Mouse (Mus musculus) granulocyte monocyte progenitor cell, adult 5-6 weeks (primary cell): ENCODE results near the gene Vps37c. TPM values are rescaled to one million over a fixed set of nuclear protein-coding genes. Genes with fewer than 3 reads are reported as not detected.

ENCODE experiments used
- ATAC-seq: replicated peaks from 2 replicates; pipeline ENCODE4 v1.8.0; 2016; ENCODE audit warnings: mild to moderate bottlenecking, moderate TSS enrichment, inconsistent platforms; ENCODE audit not compliant: poor library complexity, severe bottlenecking
- total RNA-seq, 2 experiments: library from RNA; stranded (forward) in 1 of 2; stranded (reverse) in 1 of 2; fragments of 200-712, 200-1000 nt in 1 of 2; fragments of >200 nt in 1 of 2; fragmentation: Nextera tagmentation in 1 of 2; gene quantifications; 2 replicates each; pipeline ENCODE4 v1.2.3; 2014 to 2017

Gene Vps37c
- total RNA-seq, 2 experiments from 2014 or later = 20.0 to 23.8 TPM

DNA sequence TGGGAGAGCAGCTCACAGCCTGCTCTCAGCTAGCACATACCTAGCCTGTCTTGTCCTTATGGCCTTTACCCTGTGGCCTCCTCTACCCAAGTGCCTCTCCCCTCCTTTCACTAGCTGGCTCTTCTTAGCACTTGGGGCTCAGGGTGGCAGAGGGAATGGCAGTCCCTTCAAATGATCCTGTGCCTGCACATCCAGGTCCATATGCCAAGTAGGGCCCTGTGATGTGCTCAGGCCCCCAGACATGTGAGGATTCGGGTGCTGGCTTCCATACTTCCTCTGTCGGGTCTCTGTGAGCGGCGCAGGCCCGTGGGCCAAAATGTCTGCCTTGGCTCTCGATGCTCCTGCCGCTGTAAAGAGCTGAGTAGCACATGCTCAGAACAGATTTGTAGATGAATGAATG is 47.3 kb downstream of the Vps37c start:
- no peak for ATAC-seq

GRCm38 (mm10) chr19:10738038-10738437 is 49.5 kb downstream of the Vps37c start:
- no peak for ATAC-seq

GRCm38 (mm10) chr19:10738811-10739210 is 50.3 kb downstream of the Vps37c start, which contains the start of gene Cd5:
Gene Cd5, minus strand, starts transcription at chr19:10739002.
- ATAC-seq = peak; percentile 88

- ATAC-seq = no peak
Observed at GRCm38 (mm10) chr19:10739916-10740315, 51.4 kb downstream of the Vps37c start.

DNA sequence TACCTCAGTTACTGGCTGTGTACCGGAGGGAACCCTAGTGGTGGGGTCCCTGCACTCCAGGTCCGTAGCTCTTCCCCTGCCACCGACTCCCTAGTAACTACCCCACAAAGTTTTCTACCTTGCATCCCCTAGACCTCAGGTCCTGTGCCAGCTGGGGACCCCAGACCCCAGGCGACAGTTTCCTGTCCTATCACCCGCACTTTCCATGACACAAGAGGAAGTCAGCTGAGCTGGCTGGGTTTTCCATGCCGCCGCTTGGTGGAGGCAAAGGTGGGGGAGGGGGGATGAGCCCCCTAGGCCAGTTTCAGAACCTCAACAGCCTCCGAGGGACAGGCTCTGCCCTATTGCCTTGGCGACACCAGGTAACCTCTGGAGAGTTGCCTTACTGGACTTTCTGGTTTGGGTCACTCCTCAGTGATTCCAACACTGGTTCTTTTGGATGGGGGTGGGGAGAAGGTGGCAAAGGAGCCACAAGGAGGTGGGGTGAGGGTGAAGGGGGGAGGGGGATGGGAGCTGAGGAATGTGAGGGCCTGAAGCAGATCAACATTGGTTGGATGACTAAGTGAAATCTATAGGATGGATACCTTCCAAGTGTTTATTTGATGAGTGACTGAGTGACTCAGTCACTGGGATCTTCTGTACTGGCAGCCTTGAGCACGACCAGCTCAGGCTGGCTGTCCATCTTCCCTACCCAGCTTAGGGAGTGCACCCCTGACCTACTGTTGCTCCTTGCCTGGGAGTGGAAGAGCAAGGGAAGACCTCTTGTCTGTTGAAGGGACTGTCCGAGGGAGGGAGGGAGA is 52.3 kb downstream of the Vps37c start:
- ATAC-seq = peak; percentile 57

DNA sequence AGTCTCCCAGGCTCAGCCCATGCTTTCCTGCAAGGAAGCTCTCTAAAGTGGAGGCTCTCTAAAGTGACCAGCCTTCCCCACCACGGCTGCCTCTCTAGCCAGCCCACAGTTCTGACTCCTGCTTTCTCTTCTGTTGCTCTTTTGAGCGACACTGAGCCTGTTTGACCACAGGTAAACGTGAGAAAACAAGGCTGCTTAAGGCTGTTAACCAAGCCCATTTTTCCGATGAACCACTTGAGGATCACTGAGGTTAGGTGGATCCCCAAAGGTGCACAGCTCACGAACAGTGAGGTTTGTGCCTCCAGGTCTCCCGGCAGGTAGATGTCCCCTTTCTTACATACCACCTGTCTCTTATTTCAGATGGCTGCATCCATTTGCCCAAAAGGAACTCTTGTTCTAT is 53.6 kb downstream of the Vps37c start:
- ATAC-seq = no peak

DNA sequence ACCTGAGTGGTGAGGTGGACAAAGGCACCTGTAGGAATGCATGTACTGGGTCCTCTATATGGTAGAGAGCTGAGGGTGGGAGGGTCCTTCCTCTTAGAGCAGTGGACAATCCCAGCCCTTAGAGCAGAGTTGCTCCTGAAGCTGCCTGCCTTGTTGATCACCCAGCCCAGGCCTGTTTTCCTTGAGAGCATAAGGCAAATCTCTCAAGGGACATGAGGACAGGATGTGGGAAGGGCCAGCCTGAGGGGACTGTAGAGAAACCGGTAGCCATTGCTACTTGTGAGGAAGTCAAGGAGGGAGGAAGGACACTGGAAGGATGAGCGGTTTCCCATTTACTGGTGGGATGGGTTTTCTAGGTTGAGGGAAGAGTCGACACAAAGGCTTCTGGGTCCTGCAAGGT is 54.0 kb downstream of the Vps37c start:
- ATAC-seq = no peak

DNA sequence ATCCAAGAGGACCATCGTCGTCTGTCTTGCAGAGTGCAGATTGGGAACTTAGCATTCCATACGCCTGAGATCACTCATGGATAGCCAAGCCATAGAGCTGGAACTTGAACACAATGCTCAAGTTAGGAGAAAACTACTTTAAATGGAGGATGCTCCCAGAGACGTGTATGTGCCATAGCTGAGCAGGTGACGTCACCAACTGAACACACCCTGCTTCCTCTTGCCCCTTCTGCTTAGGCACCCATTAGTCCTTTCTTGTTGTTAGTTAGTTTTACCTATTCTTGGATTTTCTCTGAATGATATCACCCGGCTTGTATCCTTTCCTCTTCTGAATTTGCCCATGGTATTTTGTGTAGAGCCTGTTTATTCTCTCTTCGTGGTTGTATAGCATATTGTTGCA is 58.6 kb downstream of the Vps37c start:
- ATAC-seq = no peak

DNA sequence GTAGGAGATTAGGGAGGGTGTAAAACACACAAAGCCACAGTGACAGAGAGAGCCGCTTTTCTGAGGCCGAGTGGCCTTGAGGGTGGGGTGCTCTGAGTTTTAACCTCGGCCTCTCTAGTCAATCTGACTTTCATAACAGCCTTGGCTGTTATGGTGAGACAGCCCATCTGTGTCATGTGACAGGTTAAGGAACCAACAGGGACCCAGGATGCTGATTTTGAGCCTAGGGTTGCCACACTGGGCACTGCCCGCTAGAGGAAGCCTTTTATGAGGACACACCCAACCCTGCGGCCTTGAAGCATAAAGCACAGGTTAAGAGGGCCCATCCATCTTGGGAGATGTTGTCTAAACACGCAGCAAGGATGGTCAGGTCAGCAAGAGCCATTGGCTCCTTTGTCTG is 59.2 kb downstream of the Vps37c start:
- ATAC-seq = peak; percentile 50

- ATAC-seq = no peak
Observed at GRCm38 (mm10) chr19:10748401-10749102, 60.0 kb downstream of the Vps37c start.

GRCm38 (mm10) chr19:10749295-10749694 is 60.8 kb downstream of the Vps37c start:
- ATAC-seq = no peak

DNA sequence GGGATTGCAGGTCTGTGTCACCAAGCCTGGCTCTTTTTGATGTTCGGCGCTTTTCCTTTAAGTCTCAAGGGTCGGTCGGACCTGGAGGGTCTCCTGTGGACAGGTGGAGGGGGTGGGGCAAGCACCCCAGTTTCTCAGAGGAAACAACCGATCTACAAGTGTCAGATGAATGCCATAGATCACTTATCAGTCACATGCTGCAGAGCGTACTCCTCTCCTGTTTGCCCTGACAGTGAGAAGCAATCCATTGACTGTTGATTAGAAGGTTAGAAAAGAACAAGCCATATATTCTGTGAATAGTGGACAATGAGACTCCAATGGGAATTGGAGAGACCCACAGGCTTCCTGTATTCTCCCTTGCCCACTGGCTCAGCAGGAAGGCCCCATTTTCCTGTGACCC is 61.6 kb downstream of the Vps37c start:
- no peak for ATAC-seq

GRCm38 (mm10) chr19:10751607-10752006 is 63.1 kb downstream of the Vps37c start:
- ATAC-seq = no peak

DNA sequence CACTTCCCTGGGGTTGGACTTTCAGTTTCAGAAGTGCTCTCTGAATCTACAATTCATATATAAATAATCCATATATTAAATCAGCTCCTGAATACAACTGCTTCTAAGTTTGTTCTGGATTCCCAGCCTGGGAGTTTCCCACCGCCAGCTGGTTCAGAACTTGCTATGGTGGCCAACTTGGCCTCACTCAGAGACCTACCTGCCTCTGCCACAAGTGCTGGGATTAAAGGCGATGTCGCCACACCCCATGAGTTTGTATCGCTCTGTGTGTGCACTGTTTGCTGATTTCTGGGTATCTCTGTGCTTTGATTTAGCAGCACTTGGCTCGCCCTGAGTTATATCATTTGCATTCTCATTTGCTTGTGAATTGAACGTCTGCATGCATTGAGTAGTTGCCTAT is 63.6 kb downstream of the Vps37c start:
- no peak for ATAC-seq

DNA sequence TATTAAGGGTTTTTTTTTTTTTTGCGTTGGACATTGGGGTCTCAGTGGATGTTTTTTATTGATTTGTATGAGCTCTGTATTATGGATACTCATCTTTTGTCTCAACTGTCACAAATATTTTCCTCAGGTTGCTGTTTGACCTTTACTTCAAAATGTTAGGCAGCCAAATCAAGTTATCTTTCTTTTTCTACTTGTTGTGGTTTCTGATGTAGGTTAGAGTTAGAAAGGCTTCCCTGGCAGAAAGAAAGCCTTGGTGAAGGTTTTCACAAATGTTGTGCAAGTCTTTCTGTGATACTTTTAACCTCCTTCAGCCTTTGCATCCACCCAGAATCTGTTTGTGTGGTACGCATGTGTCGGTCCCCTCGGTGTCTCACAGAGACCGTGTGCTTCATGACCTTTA is 64.1 kb downstream of the Vps37c start:
- ATAC-seq = no peak

- ATAC-seq = no peak
Observed at GRCm38 (mm10) chr19:10757125-10757524, 68.6 kb downstream of the Vps37c start.

GRCm38 (mm10) chr19:10757526-10757925 is 69.0 kb downstream of the Vps37c start:
- ATAC-seq = no peak

DNA sequence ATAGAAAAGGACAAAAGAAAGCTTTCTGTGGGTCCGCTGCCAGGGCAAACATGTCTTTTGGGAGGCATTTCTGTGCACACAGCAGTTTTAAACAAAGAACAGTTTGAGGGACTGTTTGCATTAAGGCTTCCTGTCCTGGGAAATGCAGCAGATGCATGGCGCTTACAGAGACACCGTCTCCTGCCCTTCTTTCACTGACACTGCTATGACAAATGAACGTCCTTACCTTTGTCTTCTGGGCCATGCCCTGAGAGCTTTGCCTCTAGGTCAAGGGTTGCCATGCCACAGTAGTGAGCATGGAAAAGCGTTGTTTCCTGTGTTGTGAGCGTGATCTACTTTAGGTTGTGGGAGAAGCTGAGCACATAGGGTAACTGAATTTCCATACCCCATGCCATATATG is 70.2 kb downstream of the Vps37c start:
- ATAC-seq = no peak

GRCm38 (mm10) chr19:10759525-10759924 is 71.0 kb downstream of the Vps37c start:
- ATAC-seq = 0 out of 2 replicates have a peak, but pooled peaks have one; percentile 40

DNA sequence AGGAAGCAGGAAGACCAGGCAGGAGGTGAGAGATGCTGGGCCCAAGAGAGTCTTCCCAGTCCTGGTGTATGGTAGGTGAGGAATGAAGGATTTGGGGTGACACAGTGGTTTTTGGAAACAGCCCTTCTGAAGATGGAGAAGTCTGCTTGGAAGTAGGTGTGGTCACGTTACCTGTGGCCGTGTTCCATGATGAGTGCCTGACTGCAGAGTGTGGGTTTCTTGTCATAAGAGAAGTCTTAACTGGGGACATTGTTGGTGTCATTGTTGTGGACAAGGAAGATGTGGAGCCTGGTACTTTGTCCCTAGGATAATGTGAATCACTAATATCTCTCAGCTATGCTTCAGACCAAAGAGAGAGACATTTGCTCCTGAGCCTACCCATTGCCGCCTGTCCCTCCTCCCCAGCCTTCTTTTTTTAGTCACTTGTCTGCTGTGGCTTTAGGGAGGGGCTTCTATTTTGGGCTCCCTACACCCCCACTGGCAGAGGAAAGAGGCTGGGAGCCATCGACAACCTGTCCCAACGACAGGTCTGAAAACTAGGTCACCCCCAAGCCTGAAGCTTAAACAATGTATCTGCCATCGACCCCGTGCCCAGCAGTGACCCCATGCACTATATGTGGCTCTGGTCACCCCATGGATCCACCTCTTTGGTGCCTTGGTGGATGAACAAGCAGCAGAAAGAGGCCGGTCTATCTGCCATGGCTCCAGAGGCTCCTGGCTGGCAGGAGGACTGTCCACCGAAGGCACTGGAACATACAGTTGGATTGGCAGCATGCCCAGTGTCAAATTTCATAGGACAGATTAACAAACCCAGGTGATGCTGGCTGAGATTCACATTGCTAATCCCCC is 71.7 kb downstream of the Vps37c start:
- no peak for ATAC-seq
